Mouse (Mus musculus) heart, postnatal 0 days (tissue): ENCODE measurements around the gene Ier5.

Source experiments
- CTCF ChIP-seq: IDR thresholded peaks from 2 replicates; pipeline ENCODE4 v1.5.1; 2016; ENCODE audit warnings: antibody characterized with exemption, control low read depth, low read depth
- EP300 ChIP-seq: IDR thresholded peaks from 2 replicates; pipeline ENCODE4 v1.6.1; 2016; ENCODE audit warnings: antibody characterized with exemption, low read depth

GRCm38 (mm10) chr1:155069696-155070095, 29.7 kb downstream of the Ier5 start:
- TF ChIP-seq CTCF (no peak), EP300 (no peak)
